Mouse (Mus musculus): Measurements from ENCODE around the gene Orc2. TPM values are rescaled to one million over a fixed set of nuclear protein-coding genes. Genes with fewer than 3 reads are reported as not detected.

Gene Orc2
- polyA plus RNA-seq, 1 experiment = 22.1 TPM

DNA sequence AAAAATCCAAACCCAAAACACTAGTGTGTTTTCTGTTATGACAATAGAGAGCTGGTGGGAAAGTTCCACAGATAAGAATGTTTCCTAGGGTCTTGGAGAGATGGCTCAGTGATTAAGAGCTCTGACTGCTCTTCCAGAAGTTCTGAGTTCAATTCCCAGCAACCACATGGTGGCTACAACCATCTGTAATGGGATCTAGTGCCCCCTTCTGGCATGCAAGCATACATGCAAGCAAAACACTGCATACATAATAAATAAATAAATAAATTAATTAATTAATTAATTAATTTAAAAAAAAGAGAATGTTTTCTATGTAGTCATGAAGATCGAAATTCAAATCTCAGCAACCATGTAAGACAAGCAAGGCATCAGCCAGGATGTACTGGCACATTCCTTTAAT, 6.2 kb downstream of the Orc2 start:
- peaks cover 37% of the 10 kb centered on the region for H3K79me3 ChIP-seq (ENCODE audit: low read depth)
- H3K4me3 ChIP-seq (ENCODE audit: insufficient read depth, poor library complexity, severe bottlenecking) = no peak overlapping the region
- H3K79me2 ChIP-seq (ENCODE audit: control insufficient read depth, insufficient read depth) = peaks cover 55% of the 10 kb centered on the region
- H3ac ChIP-seq (ENCODE audit: control insufficient read depth, insufficient read length, low read depth) = no peak overlapping the region
- H3K36me3 ChIP-seq (ENCODE audit: control insufficient read depth, insufficient read depth) = peaks cover 74% of the 10 kb centered on the region
- no peaks in the 10 kb centered on the region for H3K27me3 ChIP-seq (ENCODE audit: control insufficient read depth, insufficient read depth, insufficient read length)
- TF ChIP-seq USF1 (IDR thresholded peaks at IDR 0.05; ENCODE audit: low read depth) = no peak
- TF ChIP-seq MYOG (IDR thresholded peaks at IDR 0.05; ENCODE audit: control insufficient read depth, extremely low read depth, insufficient read length) = no peak
- no peak for TF ChIP-seq FOSL1 (IDR thresholded peaks at IDR 0.05; ENCODE audit: insufficient read depth, low read length, poor library complexity, severe bottlenecking)
- TF ChIP-seq CEBPB (IDR thresholded peaks at IDR 0.05; ENCODE audit: low read depth) = no peak
- TF ChIP-seq MYOD1 (IDR thresholded peaks at IDR 0.05; ENCODE audit: control insufficient read depth, insufficient read length, low read depth) = no peak
- no peak for TF ChIP-seq MAX (IDR thresholded peaks at IDR 0.05)
- no peak for TF ChIP-seq CTCF (IDR thresholded peaks at IDR 0.05; ENCODE audit: control insufficient read depth, insufficient read depth, insufficient read length)

DNA sequence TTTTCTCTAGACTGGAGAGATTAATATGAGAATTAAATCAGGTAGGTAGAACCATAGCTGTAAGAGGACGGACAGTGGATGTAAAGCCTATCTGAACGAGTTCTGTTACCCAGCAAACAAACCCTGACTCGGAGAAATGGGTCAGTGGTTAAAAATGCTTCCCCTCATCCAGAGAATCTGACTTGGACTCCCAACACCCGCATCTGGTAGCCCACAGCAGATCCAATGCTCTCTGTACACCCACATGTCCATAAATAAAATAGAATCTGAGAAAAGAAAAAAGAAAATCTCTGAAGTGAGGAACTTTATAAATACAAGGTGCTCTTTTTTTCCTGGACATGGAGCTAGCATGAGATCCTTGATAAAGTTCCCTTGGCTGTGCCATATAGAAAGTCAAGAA, 7.2 kb downstream of the Orc2 start:
- H3K79me3 ChIP-seq (ENCODE audit: low read depth) = peaks cover 26% of the 10 kb centered on the region
- no peak for TF ChIP-seq MAX (IDR thresholded peaks at IDR 0.05)
- TF ChIP-seq CEBPB (IDR thresholded peaks at IDR 0.05; ENCODE audit: low read depth) = no peak
- no peak for TF ChIP-seq MYOD1 (IDR thresholded peaks at IDR 0.05; ENCODE audit: control insufficient read depth, insufficient read length, low read depth)
- no peak for TF ChIP-seq CTCF (IDR thresholded peaks at IDR 0.05; ENCODE audit: control insufficient read depth, insufficient read depth, insufficient read length)
- TF ChIP-seq USF1 (IDR thresholded peaks at IDR 0.05; ENCODE audit: low read depth) = no peak
- no peaks in the 10 kb centered on the region for H3K27me3 ChIP-seq (ENCODE audit: control insufficient read depth, insufficient read depth, insufficient read length)
- no peak overlapping the region for H3K4me3 ChIP-seq (ENCODE audit: insufficient read depth, poor library complexity, severe bottlenecking)
- peaks cover 44% of the 10 kb centered on the region for H3K79me2 ChIP-seq (ENCODE audit: control insufficient read depth, insufficient read depth)
- H3K36me3 ChIP-seq (ENCODE audit: control insufficient read depth, insufficient read depth) = peaks cover 83% of the 10 kb centered on the region
- H3ac ChIP-seq (ENCODE audit: control insufficient read depth, insufficient read length, low read depth) = no peak overlapping the region

DNA sequence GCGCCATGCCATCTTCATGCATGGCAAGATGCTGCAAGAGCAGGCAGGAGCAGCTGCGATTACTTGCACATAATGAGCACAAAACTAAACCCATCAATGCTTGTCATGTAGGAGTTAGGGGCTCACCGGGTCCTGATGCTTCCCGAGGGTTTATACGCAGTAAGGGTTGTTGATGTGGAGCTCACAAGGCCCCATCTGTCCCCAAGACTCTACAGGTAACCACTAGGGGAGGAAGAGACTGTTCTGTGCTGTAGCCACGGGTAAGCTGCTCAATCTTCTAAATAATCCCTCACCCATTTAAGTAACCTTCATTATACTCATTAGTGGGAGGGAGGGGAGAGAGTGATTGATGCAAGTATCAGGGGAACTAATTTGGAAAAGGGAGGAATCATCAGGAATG, 9.3 kb downstream of the Orc2 start:
- Histone ChIP-seq H3K79me3 (ENCODE audit: low read depth) (peaks cover 10% of the 10 kb centered on the region), H3K79me2 (ENCODE audit: control insufficient read depth, insufficient read depth) (peaks cover 26% of the 10 kb centered on the region), H3K36me3 (ENCODE audit: control insufficient read depth, insufficient read depth) (peaks cover 96% of the 10 kb centered on the region), H3K4me3 (ENCODE audit: insufficient read depth, poor library complexity, severe bottlenecking) (no peak overlapping the region), H3K27me3 (ENCODE audit: control insufficient read depth, insufficient read depth, insufficient read length) (no peaks in the 10 kb centered on the region), H3ac (ENCODE audit: control insufficient read depth, insufficient read length, low read depth) (no peak overlapping the region)
- TF ChIP-seq MYOG (IDR thresholded peaks at IDR 0.05; ENCODE audit: control insufficient read depth, extremely low read depth, insufficient read length) (no peak), MYOD1 (IDR thresholded peaks at IDR 0.05; ENCODE audit: control insufficient read depth, insufficient read length, low read depth) (no peak), CTCF (IDR thresholded peaks at IDR 0.05; ENCODE audit: control insufficient read depth, insufficient read depth, insufficient read length) (no peak), MAX (IDR thresholded peaks at IDR 0.05) (no peak), CEBPB (IDR thresholded peaks at IDR 0.05; ENCODE audit: low read depth) (no peak), FOSL1 (IDR thresholded peaks at IDR 0.05; ENCODE audit: insufficient read depth, low read length, poor library complexity, severe bottlenecking) (no peak), USF1 (IDR thresholded peaks at IDR 0.05; ENCODE audit: low read depth) (no peak)

DNA sequence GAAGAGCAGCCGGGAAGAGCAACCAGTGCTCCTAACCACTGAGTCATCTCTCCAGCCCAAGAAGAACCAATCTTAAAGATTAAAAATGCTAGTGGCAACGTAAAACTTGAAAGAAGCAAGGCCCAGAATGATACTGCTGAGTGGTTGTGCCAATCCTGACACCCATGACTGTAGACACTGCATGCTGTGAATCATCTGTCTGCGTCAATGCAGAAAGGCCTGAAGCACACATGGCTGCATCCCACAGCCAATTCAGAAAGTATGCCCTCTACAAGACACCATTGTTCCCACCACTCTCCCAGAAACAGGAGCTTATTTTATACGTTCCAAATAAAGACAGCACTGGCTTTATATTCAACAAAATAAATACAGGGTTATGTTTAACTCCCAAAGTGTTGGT, 22.3 kb downstream of the Orc2 start:
- no peak for TF ChIP-seq MYOG (IDR thresholded peaks at IDR 0.05; ENCODE audit: control insufficient read depth, extremely low read depth, insufficient read length)
- TF ChIP-seq FOSL1 (IDR thresholded peaks at IDR 0.05; ENCODE audit: insufficient read depth, low read length, poor library complexity, severe bottlenecking) = no peak
- no peak for TF ChIP-seq USF1 (IDR thresholded peaks at IDR 0.05; ENCODE audit: low read depth)
- no peak for TF ChIP-seq MAX (IDR thresholded peaks at IDR 0.05)
- TF ChIP-seq MYOD1 (IDR thresholded peaks at IDR 0.05; ENCODE audit: control insufficient read depth, insufficient read length, low read depth) = no peak
- no peak for TF ChIP-seq CTCF (IDR thresholded peaks at IDR 0.05; ENCODE audit: control insufficient read depth, insufficient read depth, insufficient read length)
- TF ChIP-seq CEBPB (IDR thresholded peaks at IDR 0.05; ENCODE audit: low read depth) = no peak
- no peaks in the 10 kb centered on the region for H3K79me3 ChIP-seq (ENCODE audit: low read depth)
- H3K36me3 ChIP-seq (ENCODE audit: control insufficient read depth, insufficient read depth) = peaks cover 78% of the 10 kb centered on the region
- H3ac ChIP-seq (ENCODE audit: control insufficient read depth, insufficient read length, low read depth) = no peak overlapping the region
- H3K27me3 ChIP-seq (ENCODE audit: control insufficient read depth, insufficient read depth, insufficient read length) = no peaks in the 10 kb centered on the region
- H3K4me3 ChIP-seq (ENCODE audit: insufficient read depth, poor library complexity, severe bottlenecking) = no peak overlapping the region
- no peaks in the 10 kb centered on the region for H3K79me2 ChIP-seq (ENCODE audit: control insufficient read depth, insufficient read depth)

DNA sequence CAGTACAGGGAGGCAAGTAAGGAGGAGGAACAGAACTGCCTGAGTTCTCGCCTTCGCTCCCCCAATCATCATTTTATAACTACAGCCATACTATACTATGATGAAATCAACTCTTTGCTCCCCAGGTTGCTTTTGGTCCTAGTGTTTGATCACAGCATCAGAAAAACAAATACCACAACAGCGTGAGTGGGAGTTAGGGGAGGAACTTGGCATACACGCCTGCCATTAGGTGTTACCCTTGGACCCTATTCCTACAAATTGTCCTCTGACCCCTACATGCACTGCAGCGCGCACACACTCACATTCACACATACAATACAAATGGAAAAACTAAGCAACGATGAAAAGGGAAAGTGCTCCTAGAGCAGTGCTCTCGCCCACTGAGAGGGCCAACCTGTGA, 29.2 kb downstream of the Orc2 start:
- Histone ChIP-seq H3K79me3 (ENCODE audit: low read depth) (no peaks in the 10 kb centered on the region), H3K79me2 (ENCODE audit: control insufficient read depth, insufficient read depth) (no peaks in the 10 kb centered on the region), H3K27me3 (ENCODE audit: control insufficient read depth, insufficient read depth, insufficient read length) (no peaks in the 10 kb centered on the region), H3ac (ENCODE audit: control insufficient read depth, insufficient read length, low read depth) (no peak overlapping the region), H3K36me3 (ENCODE audit: control insufficient read depth, insufficient read depth) (peaks cover 84% of the 10 kb centered on the region), H3K4me3 (ENCODE audit: insufficient read depth, poor library complexity, severe bottlenecking) (no peak overlapping the region)
- TF ChIP-seq MYOD1 (IDR thresholded peaks at IDR 0.05; ENCODE audit: control insufficient read depth, insufficient read length, low read depth) (no peak), MYOG (IDR thresholded peaks at IDR 0.05; ENCODE audit: control insufficient read depth, extremely low read depth, insufficient read length) (no peak), FOSL1 (IDR thresholded peaks at IDR 0.05; ENCODE audit: insufficient read depth, low read length, poor library complexity, severe bottlenecking) (no peak)

DNA sequence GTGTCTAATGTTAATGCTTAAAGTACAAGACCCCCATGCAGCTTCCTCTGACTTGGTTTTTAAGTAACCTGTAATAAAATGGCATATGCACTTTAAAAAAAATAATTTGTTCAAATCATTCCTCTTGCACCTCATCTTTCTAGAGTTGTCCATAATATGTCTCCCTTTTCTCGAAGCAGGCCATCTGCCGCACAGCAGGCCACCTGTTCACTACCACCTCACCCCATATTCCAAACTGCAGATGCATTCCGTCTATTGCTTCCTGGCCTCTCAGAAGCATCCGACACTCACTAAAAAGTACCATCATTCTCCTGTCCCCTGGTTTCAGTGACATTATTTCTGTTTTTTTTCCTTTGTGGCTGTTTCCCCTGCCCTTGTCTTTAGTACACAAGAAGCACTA, 39.3 kb downstream of the Orc2 start:
- H3K36me3 ChIP-seq (ENCODE audit: control insufficient read depth, insufficient read depth) = peaks cover 84% of the 10 kb centered on the region
- no peaks in the 10 kb centered on the region for H3K79me2 ChIP-seq (ENCODE audit: control insufficient read depth, insufficient read depth)
- no peak overlapping the region for H3K4me3 ChIP-seq (ENCODE audit: insufficient read depth, poor library complexity, severe bottlenecking)
- no peaks in the 10 kb centered on the region for H3K79me3 ChIP-seq (ENCODE audit: low read depth)
- no peaks in the 10 kb centered on the region for H3K27me3 ChIP-seq (ENCODE audit: control insufficient read depth, insufficient read depth, insufficient read length)
- no peak for TF ChIP-seq CTCF (IDR thresholded peaks at IDR 0.05; ENCODE audit: control insufficient read depth, insufficient read depth, insufficient read length)
- no peak for TF ChIP-seq MAX (IDR thresholded peaks at IDR 0.05)
- no peak for TF ChIP-seq MYOD1 (IDR thresholded peaks at IDR 0.05; ENCODE audit: control insufficient read depth, insufficient read length, low read depth)
- no peak for TF ChIP-seq MYOG (IDR thresholded peaks at IDR 0.05; ENCODE audit: control insufficient read depth, extremely low read depth, insufficient read length)
- no peak for TF ChIP-seq USF1 (IDR thresholded peaks at IDR 0.05; ENCODE audit: low read depth)
- TF ChIP-seq CEBPB (IDR thresholded peaks at IDR 0.05; ENCODE audit: low read depth) = no peak
- no peak for TF ChIP-seq FOSL1 (IDR thresholded peaks at IDR 0.05; ENCODE audit: insufficient read depth, low read length, poor library complexity, severe bottlenecking)
- no peak overlapping the region for H3ac ChIP-seq (ENCODE audit: control insufficient read depth, insufficient read length, low read depth)

Measured in C2C12 (cell line).